Mouse (Mus musculus): ENCODE results near the gene Rhox1.
"Not testable (repeated sequence)": the region's sequence is repeated elsewhere in the genome, so short reads cannot be mapped to it uniquely, and the experiment has no call there.

Rhox1 gene

GRCm38 (mm10) chrX:37222158-37222557, at the start of gene Rhox1:
Rhox1 (minus strand) TSS chrX:37222258.
- not testable (repeated sequence) for DNase-seq

GRCm38 (mm10) chrX:37265038-37265437, 43.0 kb upstream of the Rhox1 start, which contains the start of gene Rhox4a:
Rhox4a (plus strand) TSS chrX:37265338.
- not testable (repeated sequence) for DNase-seq

DNA sequence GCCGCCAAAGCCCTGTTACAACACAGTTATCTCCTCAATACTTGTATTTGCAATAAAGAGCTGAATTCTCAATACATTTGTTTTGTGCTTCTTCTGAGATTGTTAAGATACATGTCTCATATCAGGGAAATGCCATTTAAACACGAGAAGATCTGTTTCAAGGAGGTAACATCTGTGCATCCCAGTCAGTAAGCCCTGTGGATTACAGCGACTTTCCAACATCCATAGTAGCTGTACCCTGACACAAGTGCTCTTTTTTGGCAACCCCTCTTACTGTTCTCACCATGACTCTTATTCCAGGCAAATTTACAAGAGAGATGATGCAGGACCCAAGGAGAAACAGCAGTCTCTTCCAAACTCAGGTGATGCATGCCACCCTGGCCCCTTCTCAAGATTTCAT, 27.6 kb upstream of the Rhox1 start, which contains the start of gene Rhox3a:
Gene Rhox3a, plus strand, starts transcription at position 301 of the 400 bp plus-strand sequence.
- DNase-seq: not testable (repeated sequence)

- DNase-seq: not testable (repeated sequence)
These were observed 22.6 kb upstream of the Rhox1 start, which contains the start of gene Rhox2a for GRCm38 (mm10) chrX:37244676-37245075. Rhox2a (plus strand) TSS chrX:37244976.

DNA sequence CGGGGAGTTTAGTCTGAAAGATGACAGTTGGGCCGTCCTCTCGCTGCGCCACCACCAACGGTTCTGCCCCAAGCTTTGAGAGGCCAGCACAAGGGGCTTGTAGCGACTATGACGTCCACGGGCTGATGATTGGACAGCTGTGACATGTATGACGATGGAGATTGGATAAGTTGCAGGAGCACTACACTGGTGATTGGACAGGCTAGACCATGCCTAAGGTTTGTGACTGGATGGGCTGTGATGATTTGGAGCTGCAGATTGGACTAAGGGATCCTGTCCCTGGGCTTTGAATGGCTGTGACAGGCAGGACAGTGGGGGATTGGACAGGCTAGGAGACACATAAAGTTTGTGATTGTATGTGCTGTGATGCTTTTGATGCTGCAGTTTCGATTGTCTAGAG, 11.1 kb downstream of the Rhox1 start, which contains the start of gene Gm9:
Gene Gm9, minus strand, starts transcription at position 101 of the 400 bp plus-strand sequence.
- DNase-seq: no peak

DNA sequence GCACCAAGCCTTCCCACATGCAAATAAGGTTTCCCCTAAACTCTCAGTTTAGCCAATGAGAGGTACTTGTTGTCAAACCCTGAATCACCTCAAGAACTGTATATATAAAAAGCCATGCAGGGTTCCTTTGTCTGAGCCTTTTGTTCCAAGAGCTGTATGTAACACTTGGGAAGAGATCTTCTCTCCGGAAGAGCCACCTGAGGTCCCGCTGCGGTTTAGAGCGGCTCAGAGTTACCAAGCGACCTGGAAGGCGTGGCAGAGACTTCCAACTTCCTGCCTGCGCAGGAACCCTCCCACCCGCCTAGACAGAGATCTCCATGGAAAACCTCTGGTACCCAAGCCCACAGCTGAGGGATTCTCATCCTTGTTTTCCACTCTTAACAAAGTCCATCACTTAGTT, 23.4 kb downstream of the Rhox1 start:
- DNase-seq: no peak

GRCm38 (mm10) chrX:37191744-37192379, 30.2 kb downstream of the Rhox1 start:
- peak; percentile 8 for DNase-seq

- DNase-seq: peak; percentile 76
These were observed 30.8 kb downstream of the Rhox1 start, which contains the start of the genes Ndufa1 and Rnf113a1 for GRCm38 (mm10) chrX:37191105-37191743. Ndufa1 (minus strand) TSS chrX:37191163. Rnf113a1 (plus strand) TSS chrX:37191245.

DNA sequence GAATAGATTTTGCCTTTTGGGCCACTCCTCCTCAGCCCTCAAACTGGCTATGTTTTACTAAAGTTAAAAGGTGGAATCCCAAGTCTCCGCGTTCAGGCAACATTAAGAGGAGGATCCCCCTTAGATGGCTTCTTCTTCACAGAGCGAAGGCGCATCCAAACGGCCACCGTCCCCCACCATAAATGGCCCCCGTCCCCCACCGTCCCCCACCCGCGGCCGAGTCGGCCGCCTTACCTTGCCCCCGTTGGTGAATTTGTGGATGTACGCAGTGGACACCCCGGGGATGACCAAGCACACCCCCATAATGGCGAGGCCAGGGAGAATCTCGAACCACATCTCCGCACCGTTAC, 31.3 kb downstream of the Rhox1 start:
- DNase-seq: no peak

GRCm38 (mm10) chrX:37184401-37184800, 37.7 kb downstream of the Rhox1 start:
- not testable (repeated sequence) for DNase-seq

DNA sequence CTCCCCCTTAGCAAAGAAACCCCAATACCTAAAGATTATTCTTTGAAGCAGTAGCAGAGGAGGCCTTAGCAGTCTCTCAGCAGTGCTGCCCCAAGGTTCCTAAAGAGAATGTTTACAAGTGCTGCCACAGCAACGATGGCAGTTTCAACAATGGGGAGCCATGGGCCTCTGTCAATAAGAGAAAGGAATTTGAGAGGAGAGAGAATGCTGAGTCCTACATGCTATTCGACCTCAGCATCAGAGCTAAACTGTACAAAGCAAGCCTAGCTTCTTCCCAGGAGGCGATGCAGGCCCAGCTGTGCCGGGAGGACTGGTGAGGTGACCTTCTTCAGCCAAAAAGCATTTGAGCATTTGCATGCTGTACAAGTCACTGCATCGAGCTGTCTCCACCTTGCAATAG, 53.3 kb downstream of the Rhox1 start, which contains the start of gene Akap14:
Gene Akap14, minus strand, starts transcription at position 101 of the 400 bp plus-strand sequence.
- DNase-seq: no peak

GRCm38 (mm10) chrX:37167085-37167484, 55.0 kb downstream of the Rhox1 start:
- DNase-seq: no peak
